ENCODE assay signal across 23 mouse cellular contexts in genomic region chr4:107347221-107347620, GRCm38 (mm10). TPM values are rescaled to one million over a fixed set of nuclear protein-coding genes. Genes with fewer than 3 reads are reported as not detected.
"Had no signal": no experiment of that assay in that cellular context is flagged by ENCODE, and none has a peak within 500 bp of the region (broad histone marks: within the 10 kb centered on the region; RNA-seq: fewer than 3 reads in every experiment).

No protein-coding gene starts in this region.

- H3K36me3 ChIP-seq: lung, embryonic 15.5 days had no signal

- H3K4me3 ChIP-seq: lung, embryonic 15.5 days; megakaryocyte, embryonic 14.5 days; midbrain, embryonic 13.5 days; midbrain, embryonic 15.5 days; neural tube, embryonic 12.5 days; stomach, embryonic 15.5 days had no signal

- H3K27ac ChIP-seq: lung, embryonic 15.5 days; macrophage; midbrain, embryonic 13.5 days; midbrain, embryonic 15.5 days; neural tube, embryonic 12.5 days; stomach, embryonic 15.5 days had no signal

- H3K27me3 ChIP-seq: lung, embryonic 15.5 days; megakaryocyte, embryonic 14.5 days; midbrain, embryonic 13.5 days; midbrain, embryonic 15.5 days; neural tube, embryonic 12.5 days; stomach, embryonic 15.5 days had no signal

- H3K9me3 ChIP-seq: lung, embryonic 15.5 days; megakaryocyte, embryonic 14.5 days; midbrain, embryonic 13.5 days; midbrain, embryonic 15.5 days; neural tube, embryonic 12.5 days; stomach, embryonic 15.5 days had no signal

- H3K4me2 ChIP-seq: lung, embryonic 15.5 days; midbrain, embryonic 11.5 days; midbrain, embryonic 13.5 days; midbrain, embryonic 15.5 days; neural tube, embryonic 12.5 days; stomach, embryonic 15.5 days had no signal

- DNase-seq: liver, postnatal 0 days; lung, adult 2 months; lung, postnatal 14 days; lung, postnatal 36 days; right cerebral cortex, postnatal 14 days; thymus, adult 18-20 months; thymus, postnatal 14 days; thymus, postnatal 4 days had no signal

- H3K4me1 ChIP-seq: stomach, embryonic 15.5 days had no signal

- H3K9ac ChIP-seq: liver, postnatal 0 days; lung, embryonic 15.5 days; midbrain, embryonic 13.5 days; midbrain, embryonic 15.5 days; neural tube, embryonic 12.5 days; stomach, embryonic 15.5 days had no signal

- ATAC-seq: liver, postnatal 0 days; lung, postnatal 0 days; midbrain, embryonic 13.5 days; midbrain, embryonic 15.5 days had no signal

RNA-seq across cellular contexts. Expression of gene Dio1, which starts 40.3 kb away (rescaled TPM):
- total RNA-seq: megakaryocyte progenitor cell, adult 5-6 weeks; midbrain, postnatal 0 days; monocyte, adult 5-6 weeks; neutrophil, adult 5-6 weeks had no signal
- polyA plus RNA-seq: macrophage; midbrain, embryonic 11.5 days; midbrain, embryonic 15.5 days; midbrain, postnatal 0 days; neural tube, embryonic 12.5 days; neural tube, embryonic 14.5 days; urinary bladder, adult 2 months had no signal
